Mouse (Mus musculus) v-Abl transformed pro-B cells (cell line): ENCODE data around the gene Lamp5.

Source experiments
- in situ Hi-C, 2 experiments: fragments of 400-800 bp; cut with MboI; formaldehyde crosslinking; loops; one replicate each; pipeline ENCODE4 v1.15.1; 2025; ENCODE audit not compliant: unreplicated experiment in 2 of 2

Gene Lamp5

GRCm38 (mm10) chr2:136051688-136052289 lies at the start of gene Lamp5:
TSS of gene Lamp5 (plus strand) at chr2:136052239.
- in situ Hi-C loops = no loop called here

- in situ Hi-C loops = no loop called here
Measured at GRCm38 (mm10) chr2:136003836-136004235, 48.2 kb upstream of the Lamp5 start.

DNA sequence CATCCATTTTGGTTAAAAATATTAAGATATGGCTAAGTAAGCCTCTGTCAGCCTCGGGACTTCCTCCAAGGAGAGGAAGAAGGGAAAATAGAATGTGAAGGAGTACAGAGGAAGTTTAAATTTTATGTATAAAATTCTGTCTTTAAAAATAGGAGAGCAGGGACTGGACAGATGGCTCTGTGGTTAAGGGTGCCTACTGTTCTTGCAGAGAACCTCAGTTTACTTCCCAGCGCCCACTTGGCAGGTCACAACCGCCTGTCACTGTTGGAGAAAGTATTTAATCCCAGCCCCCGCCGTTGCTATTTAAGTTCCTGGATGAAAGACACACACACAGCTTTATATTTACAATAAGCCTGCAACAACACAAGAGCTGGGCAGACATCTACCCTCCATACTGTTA lies 45.8 kb upstream of the Lamp5 start:
- in situ Hi-C loops = no loop called here

DNA sequence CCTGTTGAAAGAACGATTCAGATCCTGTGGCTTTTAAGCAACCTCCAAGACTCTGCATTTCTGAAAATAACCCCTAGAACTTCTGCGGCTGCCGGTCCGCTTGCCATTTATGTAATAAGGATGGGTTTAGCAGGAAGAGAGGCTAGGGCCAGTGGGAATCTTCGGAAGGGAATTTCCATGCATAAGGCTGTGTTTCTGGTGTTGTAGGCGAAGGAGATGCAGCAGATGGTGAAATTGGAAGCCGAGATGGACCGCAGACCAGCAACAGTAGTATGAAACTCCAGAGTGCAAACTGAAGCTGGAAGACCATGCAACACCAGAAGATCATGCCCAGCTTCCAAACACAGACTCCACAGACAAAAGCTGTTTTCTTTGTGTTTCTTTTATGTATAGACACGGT lies 39.3 kb upstream of the Lamp5 start:
- in situ Hi-C loops = no loop called here

- in situ Hi-C loops = no loop called here
Measured at GRCm38 (mm10) chr2:136048464-136048863, 3.6 kb upstream of the Lamp5 start.

- in situ Hi-C loops = no loop called here
Measured at GRCm38 (mm10) chr2:136050793-136051615, 1.0 kb upstream of the Lamp5 start.

DNA sequence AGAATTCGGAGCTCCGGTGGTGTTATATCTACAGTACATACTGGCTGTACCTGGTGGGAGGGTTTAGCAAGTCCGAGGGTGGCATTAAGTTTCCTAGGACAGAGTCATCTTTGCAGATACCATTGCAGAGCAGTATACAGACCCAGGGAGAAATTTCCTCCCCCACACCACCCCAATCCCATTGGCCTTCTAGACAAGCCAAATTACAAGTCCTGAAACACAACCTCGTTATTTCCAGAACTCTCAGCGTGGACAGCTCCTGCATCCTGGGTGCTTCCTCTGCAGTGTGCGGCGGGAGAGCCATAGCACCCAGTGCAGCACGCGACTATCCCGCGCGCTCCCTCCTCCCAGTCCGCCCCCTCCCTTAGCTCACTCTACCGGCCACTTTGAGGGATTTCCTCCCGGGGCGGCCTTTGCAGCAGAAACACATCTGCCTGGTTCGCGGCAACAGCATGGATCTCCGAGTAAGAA lies 5.9 kb downstream of the Lamp5 start:
- in situ Hi-C loops = no loop called here

GRCm38 (mm10) chr2:136058398-136058797 lies 6.4 kb downstream of the Lamp5 start:
- in situ Hi-C loops = no loop called here

GRCm38 (mm10) chr2:136059029-136059669 lies 7.1 kb downstream of the Lamp5 start:
- in situ Hi-C loops = no loop called here

DNA sequence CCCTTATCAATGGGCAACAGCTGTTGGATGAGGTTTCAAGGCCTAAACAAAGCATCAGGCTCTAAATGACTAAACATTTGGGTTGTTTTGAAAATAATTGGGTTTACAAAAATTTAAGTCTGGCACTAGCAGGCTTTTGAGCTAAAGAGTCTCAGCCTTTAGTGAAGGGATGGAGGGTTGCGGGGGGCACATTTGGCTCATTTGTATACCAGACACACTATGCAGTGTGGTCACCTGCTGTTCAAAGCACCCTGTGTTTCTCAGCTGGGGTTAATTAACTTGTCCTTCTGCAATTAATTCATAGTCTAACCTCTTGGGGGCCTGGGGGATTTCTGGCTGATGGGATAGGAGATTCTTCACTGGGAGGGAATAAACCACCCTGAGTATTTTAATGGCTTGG lies 12.3 kb downstream of the Lamp5 start:
- in situ Hi-C loops = no loop called here

- in situ Hi-C loops = no loop called here
Measured at GRCm38 (mm10) chr2:136095978-136096377, 43.9 kb downstream of the Lamp5 start.

GRCm38 (mm10) chr2:136097143-136097542 lies 45.1 kb downstream of the Lamp5 start:
- in situ Hi-C loops = no loop called here

DNA sequence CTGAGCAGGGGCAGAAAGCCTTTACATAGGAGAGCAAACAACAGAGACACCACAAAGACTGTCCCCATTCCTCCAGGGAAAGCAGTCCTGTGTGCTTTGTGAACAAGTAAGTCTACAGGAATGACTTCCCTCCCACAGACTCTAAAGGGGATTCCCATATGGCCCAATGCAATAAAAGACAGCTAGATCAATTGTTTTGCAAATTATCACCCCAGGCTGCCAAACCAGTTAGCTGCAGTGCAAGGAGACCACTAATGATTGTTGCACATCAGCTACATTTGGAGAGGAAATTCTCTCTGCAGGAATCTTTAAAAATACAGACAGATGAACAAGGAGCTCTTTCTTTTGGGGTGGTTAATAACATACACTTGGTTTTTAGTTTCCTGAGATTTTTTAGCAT lies 55.6 kb downstream of the Lamp5 start:
- in situ Hi-C loops = no loop called here

- in situ Hi-C loops = no loop called here
Measured at GRCm38 (mm10) chr2:136108124-136109037, 56.3 kb downstream of the Lamp5 start.

DNA sequence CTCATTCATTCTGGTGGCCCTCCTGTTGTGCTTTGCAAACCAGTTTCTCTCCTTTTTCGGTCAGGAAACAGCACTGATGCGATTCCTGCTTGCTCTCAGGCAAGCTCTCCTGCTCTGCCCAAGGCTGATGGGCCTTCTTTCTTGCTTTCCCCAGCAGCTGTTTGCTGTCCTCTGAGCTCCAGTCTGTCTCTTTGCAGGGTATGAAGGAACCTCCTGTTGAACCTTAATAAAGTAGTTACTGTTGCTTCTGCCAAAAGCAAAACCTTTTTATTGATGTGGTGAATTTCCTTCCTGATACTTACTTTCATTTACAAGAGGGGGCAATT lies 57.0 kb downstream of the Lamp5 start:
- in situ Hi-C loops = no loop called here

- in situ Hi-C loops = no loop called here
Measured at GRCm38 (mm10) chr2:136113374-136113773, 61.3 kb downstream of the Lamp5 start.

DNA sequence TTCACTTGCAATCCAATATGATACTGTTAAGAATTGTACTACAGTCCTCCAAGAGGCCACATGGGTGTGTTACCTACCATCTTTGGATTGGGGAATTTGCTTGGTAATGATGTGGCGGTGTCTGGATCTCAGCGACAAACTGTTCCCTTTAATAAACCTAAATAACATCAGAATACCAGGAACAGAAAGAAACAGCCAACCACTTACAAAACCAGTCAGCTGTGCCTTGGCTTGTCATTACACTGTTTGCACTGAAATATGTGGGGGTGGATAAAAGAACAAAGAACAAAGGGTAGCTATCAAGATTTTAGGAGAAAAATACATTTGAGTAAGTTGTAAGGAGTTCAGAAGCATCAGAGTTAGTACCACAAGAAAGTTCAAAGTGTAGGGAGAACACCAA lies 66.0 kb downstream of the Lamp5 start:
- in situ Hi-C loops = no loop called here
